Mouse (Mus musculus): ENCODE data around the gene Them7.

DNA sequence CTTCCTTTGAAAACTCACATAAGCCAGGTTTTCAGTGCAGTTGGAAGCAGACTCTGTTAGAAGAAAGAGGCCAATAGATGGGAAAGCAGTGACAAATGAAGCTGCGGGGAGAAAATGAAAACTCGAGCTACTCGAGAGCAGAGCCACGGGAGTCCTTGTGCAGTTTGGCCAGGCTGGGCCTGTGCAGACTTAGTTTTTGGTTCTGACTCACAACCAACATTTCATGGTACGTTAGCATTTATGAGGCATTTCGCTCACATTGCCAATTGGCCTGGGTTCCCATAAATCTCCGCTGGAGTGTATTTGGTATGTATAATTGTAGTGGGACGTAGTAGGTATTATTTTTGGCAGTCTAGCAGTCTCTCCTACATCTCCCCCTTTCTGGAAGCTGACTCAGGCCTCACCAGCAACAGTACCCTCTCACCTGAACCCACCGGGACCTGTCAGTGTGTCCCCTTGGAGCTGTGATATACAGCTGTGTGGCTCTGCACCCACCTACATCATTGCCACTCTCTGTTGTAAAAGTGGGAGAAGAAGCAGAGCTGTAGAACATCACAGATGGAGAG, 3.3 kb upstream of the Them7 start:
- TF ChIP-seq GATA1 (IDR thresholded peaks at IDR 0.05; ENCODE audit: borderline replicate concordance, low read length) (no peak), CTCF (IDR thresholded peaks at IDR 0.05; ENCODE audit: low read depth, low read length) (no peak), TAL1 (conservative IDR thresholded peaks at IDR 0.05; ENCODE audit: low read depth, low read length) (no peak), GATA2 (IDR thresholded peaks at IDR 0.05; ENCODE audit: borderline replicate concordance, low read depth, low read length) (no peak)
